Mouse (Mus musculus) lung, adult 18-20 months (tissue): ENCODE data around the gene Eif2s3y.
A peak's percentile ranks its signal among the peaks of the same experiment; 100 is the strongest.

Experiments used
- DNase-seq, 2 experiments: peaks; one replicate each; pipeline ENCODE4 v3.0.0; 2022; ENCODE audit warnings: mixed read lengths in 2 of 2

Gene Eif2s3y

DNA sequence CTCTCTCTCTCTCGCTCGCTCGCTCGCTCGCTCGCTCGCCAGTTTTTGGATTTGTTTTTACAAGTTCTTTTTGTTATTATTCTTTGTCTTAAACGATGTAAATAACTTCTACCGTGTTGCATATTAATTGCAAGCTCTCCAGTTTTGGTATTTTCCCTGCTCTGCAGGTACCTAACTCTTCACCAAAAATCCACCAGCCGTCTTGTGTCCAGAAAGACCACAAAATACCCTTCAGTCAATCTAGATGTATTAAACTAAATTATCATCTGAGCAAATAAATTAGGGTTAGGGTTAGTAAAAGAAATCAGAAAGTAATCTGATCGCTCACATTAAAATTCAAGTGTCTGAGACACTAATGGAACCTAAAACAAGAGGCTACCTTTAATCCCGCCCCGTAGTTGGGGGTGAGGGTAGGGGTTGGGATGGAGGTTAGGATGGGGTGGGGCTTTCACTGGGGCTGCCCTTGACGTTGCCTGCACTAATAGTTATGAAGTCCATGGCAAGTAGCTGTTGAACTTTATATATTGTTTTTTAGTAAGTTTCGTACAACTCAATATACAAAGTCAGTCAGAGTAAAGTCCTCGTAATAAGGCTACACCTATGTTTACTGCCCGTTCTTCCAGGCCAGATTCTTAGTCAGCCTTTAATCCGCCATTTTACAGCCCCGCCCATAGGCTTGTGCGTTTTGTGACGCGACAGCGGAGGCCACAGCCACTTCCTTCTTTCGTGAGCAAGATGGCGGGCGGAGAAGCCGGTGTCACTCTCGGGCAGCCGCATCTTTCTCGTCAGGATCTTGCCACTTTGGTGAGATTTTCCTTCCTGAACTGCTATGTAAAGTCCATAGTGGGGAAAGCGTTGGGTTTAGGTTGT is at the start of gene Eif2s3y:
TSS of gene Eif2s3y (plus strand) at position 662 of the 870 bp plus-strand sequence.
- peak in 1 of 2 experiments; percentile 76 for DNase-seq
